Mouse (Mus musculus): Measurements from ENCODE around the gene Vmn1r228.

Vmn1r228 gene

DNA sequence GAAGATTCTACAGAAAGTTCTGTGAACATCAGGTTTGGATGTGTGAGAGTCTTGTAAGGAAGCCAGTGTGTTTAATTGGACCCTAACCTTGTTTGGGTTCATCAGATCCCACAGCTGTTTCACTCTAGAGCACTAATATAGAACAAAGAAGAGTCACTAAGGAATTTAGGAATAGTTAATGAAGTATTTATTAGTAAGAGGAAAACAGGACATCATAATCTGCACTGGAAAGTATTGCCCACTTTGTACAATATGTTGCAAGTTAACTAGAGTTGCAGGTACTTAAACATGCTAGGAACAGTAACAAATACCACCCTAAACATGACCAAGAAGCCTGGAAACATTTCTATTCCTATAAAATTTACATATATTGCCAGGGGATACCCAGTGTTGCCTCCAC, at the start of gene Vmn1r228:
Vmn1r228 (minus strand) TSS at position 101 of the 400 bp plus-strand sequence.
- DNase-seq, result no peak

DNA sequence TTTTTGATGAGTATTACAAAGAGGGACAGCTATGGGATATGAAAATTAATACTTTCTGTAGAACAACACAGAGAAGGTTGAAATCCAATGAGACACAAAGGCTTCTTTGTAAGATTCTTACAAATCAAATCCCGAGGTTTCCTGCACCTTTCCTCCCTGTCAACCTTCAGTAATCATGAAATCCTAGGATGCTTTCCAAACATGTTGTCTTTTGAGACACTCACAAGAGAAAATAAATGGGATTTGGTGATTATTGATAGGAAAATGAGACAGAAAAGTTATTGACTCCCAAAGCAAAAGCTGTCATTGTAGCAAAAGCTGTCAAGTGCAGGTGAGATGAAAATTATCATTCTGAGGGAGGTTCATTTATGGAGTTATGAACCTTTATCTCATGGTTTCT, 25.3 kb upstream of the Vmn1r228 start, which contains the start of gene Vmn1r229:
Vmn1r229 (plus strand) TSS at position 301 of the 400 bp plus-strand sequence.
- no peak for DNase-seq

DNA sequence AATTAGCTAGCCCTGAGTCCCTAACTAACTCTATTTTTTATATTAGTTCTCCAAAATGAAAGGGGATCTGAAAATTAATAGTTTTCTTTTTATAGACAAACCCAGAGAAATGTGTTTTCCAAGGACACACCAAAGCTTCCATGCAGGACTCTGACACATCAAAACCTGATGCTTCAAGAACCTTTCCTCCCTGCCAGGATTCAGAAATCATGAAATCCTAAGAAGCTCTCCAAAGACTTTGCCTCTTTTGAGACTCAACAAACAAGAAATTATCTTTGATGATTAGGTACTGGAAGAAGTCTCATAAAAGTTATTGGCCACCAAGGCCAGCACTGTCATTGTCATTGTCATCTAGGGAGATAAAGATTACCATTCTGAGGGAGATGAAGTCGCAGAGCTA, 56.4 kb downstream of the Vmn1r228 start, which contains the start of gene Vmn1r227:
Vmn1r227 (plus strand) TSS at position 301 of the 400 bp plus-strand sequence.
- no peak for DNase-seq

Measured in spleen, adult 18-20 months (tissue).